Mouse (Mus musculus) embryonic fibroblast, embryonic 13.5 days (primary cell): ENCODE results near the gene Inmt.

Experiments
- CTCF ChIP-seq: IDR thresholded peaks from 2 replicates; pipeline ENCODE4 v1.5.1; 2011; ENCODE audit warnings: mild to moderate bottlenecking, control low read depth, low read length, moderate library complexity, borderline replicate concordance; ENCODE audit not compliant: insufficient read depth
- POLR2A ChIP-seq: IDR thresholded peaks from 2 replicates; pipeline ENCODE4 v1.6.1; 2011; ENCODE audit warnings: low read depth, mild to moderate bottlenecking, control low read depth, low read length, moderate library complexity

GRCm38 (mm10) chr6:55133425-55133824, 41.4 kb downstream of the Inmt start:
- TF ChIP-seq CTCF (no peak), POLR2A (no peak)
